Mouse (Mus musculus) frontal cortex, postnatal 14 days (tissue): ENCODE measurements around the gene Tmc7.

Source experiments
- DNase-seq, 2 experiments: peaks; one replicate each; pipeline ENCODE4 v3.0.0; 2022; ENCODE audit warnings: low spot score in 2 of 2

Tmc7 gene

DNA sequence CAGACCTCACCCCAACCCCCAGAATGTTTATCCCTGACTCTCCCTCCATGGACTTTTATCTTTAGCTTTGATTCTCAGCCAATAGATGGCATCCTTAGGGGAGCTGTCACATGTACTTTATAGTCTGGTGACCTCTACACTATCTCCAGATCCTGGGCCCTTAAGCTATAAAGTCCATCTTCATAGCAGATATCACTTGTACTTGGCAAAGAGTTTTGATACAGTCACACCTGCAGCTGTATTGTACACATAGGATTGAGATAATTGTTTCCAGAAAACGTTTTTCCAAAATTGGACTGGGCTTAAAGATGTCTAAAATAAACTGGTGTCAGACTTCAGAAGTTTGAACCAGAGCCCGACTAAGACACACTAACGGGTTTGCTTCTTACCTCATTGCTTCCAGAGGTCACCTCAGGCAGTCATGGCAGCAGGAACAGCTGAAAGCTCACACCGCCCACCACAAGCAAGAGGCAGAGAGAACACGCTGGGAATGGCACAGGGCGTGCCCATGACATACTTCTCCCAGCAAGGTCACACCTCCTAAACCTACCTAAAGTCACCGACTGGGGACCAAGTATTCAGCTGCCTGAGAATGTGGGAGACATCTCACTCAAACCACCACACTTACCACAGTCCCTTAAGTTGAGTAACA lies 84.6 kb downstream of the Tmc7 start:
- DNase-seq, result no peak

DNA sequence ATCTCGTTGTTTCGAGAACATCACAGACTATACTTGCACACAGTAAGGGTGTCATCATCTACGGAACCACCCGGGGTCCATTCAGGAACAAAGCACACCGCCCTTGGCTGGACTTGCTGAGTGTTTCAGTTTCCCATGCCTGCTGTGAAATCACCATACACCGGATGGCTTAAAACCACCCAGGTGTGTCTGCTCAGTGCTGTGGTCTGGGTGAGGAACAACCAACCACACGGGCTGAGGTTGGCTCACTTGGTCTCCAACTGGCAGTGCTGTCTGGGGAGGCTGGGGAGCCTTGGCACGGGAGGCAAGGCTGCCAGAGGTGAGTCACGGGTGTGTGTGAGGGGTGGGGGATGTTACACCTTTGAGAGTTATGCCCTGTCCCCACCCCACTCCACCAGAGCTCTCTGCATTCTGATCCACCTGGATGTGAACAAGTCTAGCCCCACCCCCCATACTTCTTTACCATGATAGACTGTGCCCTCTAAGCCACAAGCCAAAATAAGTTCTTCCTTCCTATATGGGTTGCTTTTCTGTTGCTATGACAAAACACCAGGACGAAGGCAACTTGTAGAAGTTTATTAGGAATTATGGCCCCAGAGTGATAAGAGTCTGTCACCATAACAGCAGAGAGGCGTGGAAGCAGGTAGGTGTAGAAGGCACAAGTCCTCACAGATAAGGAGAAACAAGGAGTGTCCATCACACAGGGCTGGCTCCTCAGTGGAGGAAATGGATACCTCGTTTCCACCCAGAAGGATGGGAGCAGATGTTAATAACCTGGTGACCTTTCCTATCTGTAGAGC lies 85.4 kb downstream of the Tmc7 start:
- no peak for DNase-seq

DNA sequence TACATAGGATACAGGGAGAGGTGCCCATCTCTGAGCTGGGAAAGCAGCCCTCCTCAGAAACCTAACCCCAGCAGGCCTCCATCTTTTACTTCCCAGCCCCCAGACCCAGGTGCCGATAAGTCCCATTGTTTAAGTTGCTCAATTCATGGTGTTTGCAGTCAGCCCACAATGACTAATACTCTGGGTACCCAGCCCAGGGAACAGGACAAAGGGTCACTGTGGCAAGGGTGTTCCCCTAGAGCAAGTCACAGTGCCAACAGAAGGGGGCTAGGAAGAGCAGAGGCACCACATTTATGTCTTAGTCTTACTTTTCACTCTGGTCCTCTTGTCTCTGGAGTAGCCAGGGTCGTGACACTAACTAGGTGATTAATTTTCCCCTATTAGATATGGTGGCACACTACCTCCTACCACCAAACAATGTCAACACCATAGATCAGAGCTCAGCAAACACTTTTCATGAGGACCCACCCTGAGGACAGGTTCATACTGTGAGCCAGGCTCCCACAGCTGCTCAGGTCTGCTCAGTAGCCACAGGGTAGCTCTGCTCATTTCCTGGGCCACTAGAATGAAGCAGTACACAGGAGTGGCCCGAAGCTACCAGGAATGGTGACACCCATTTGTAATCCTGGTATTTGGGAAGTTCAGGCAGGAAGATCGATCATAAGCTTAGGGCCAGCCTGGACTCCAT lies 89.5 kb downstream of the Tmc7 start:
- no peak for DNase-seq

DNA sequence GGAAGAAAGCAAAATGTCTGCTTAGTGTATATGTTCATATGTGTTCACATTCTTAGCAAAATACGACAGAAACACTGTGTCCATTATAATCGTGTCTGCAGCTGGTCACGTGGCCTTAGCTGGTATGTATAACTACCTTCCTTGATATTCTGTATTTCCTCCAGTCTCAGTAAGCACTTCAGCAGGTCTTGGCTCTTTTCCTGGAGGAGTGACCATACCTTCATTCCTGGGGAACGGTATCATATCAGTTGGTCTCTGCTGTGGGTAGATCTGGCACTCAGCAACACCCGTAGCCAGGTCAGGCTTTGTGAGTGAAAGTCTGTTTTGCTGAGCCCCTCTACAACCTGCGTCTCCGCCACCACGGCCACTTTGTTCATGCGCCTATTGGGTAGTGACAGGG lies 90.6 kb downstream of the Tmc7 start:
- DNase-seq, result no peak

DNA sequence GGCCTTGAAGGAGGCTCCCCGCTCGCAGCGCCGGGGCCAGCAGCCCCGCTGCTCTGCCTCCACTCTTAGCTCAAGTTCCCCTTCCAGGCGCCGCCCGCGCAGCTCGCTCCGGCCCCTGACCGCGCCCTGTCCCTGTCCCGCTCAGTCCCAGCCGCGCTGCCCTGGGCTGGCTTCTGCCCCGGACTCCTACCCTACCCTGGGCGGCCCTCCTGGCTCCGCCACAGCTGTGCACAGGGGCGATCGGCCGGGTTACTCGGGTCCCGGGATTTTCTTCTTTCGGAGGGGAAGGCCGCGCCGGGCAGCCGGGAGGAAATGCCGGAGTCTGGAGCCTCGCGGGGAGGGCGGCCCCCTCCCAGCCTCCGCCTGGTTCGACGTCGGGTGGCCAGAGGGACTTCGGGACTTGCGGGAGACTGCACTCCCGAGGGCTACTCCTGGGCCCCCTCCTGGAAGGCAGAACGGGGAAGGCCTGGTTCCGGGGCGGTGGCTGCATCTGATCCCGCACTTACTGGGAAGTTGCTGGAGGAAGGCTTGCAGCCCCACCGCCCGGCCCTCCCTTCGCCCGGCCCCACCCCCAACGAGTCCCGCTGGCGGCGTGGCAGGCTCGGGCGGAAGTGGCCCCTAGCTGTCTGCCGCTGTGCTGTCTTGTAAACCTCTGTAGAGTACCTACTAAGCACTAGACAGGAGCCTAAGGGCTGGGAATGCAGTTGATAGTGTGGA lies 92.9 kb downstream of the Tmc7 start, which contains the start of gene Itpripl2:
Gene Itpripl2, minus strand, starts transcription at position 545 of the 717 bp plus-strand sequence.
- DNase-seq, result peak in 1 of 2 experiments; percentile 21

DNA sequence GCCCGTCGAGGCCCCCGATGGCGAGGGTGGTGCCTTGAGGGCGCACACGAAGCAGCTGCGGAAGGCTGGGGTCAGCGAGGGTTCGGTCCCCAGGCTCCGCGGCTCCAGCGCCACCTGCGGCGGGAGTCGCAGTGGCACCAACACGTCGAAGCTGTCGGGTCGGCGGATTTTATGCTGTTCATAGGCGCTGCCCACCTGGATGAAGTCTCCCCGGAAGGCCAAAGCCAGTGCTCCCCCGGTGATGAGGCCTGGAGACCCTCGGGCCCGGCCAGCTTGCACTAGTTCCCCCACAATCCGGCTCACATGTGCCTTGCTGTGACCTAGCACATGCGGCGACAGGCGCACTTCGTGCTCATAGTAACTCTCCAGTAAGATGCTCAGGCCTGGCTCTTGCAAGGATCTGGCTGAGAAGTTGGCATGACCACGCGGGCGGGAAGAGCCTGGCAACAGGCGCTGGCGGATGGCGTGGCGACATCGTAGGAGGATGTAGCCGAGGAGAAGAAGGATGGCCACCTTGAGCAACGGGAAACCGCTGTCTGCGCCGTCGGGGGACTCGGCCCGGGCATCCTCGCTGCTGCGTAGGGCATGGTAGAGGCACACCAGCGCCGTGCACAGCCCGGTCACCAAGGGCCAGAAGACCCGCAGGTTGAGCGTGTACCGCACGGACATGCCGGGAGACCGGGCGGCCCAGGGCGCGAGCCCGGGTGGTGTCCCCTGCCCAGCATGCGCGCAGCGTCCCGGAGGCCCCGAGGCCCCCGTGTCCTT lies 93.7 kb downstream of the Tmc7 start:
- DNase-seq, result peak in 1 of 2 experiments; percentile 9

DNA sequence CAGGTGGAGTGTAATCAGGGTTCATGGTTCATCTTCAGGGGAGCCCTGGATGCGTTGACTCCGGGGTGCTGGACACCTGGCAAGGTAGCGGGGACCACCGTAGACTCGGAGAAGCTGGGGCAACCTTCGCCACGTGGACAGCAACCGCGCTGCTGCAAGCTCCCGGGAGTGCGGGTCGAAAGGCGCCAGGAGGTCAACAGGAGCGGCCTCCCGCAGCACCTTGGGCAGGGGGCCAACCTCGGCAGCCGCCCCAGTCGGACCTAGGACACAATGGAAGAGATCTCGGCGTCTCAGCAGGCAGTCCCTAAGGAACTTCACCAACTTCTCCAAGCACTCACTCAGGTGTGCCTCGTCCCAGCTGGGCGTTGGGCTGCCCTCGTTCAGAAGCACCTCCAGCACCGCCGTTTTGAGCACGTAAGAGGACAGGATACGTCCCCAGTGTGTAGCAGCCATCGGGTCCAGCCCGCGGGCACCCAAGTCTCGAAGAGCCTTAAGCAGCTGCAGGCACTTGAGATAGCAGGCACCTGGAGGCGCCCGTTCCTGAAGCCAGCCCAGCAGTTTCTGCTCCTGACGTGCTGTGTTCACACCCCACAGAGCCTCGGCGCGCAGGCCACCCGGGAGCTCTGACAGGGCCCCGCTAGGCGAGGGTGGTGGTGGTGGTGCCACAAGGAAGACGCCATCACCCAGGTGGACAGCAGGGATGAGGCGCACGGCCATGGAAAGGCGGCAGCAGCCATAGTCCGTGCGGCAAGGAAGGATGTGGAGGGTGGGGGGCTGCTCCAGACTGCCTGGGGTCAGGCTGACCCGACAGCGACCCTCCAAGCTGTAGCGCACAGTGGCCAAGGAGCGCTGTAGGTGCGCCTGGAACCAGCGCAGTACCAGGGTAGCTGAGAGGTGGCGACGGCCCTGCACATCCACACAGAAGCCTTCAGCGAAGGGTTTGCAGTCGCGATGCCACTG lies 94.5 kb downstream of the Tmc7 start:
- DNase-seq, result no peak

DNA sequence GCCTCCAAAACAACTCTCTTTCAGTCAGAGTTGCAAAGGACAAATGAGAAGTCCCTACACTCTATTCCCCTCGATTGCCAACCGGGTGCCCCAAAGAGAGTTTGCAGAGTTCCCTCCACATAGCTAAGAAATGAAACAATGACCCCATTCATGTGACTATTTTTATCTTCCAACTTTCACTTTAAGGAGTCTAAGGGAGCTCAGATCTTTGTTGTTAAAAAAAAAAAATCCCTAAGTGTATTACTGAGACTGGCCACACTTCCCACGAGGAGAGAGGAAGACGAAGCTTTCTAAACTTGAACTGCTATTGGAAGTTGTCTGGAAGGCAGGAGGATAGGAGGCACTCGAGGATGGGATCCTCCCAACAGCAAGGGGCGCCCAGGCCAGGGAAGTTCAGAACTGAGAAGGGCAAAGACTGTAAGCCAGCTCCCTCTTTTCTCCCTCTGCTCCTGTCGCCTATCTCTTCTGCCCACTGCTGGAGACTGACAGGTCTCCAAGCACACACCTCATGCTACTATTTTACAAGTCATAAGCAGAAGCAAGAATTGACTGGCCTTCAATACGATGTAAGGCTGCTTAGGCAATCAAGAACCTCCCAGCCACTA lies 96.4 kb downstream of the Tmc7 start:
- no peak for DNase-seq

DNA sequence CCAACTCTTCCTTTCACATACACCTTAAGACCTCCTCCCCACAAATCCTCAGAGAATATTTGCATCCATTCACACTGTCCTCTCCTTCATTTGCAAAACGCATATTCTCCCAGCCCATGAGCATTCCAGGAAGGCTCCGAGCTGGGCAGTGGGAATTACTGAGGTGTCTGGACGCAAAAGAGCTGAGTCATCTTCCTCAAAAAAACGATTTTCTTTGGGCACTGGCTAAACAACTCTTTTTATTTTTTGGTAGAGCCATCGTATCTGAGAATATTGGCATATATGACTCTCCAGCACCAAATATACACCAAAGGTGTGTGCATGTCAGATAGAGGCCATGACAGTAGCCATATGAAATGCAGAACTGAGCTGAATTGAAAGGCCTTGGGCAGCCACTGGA lies 97.6 kb downstream of the Tmc7 start:
- no peak for DNase-seq
